Mouse (Mus musculus) embryo, embryonic 10.5 days (tissue): Measurements from ENCODE around the gene Rab11fip3.
"Not testable (repeated sequence)": the region's sequence is repeated elsewhere in the genome, so short reads cannot be mapped to it uniquely, and the experiment has no call there.

ENCODE experiments used
- DNase-seq: peaks from one replicate; pipeline ENCODE4 v3.0.0-alpha.2; 2015; ENCODE audit warnings: low spot score

Rab11fip3 gene

GRCm38 (mm10) chr17:26068831-26069739 is at the start of gene Rab11fip3:
TSS of gene Rab11fip3 (minus strand) at chr17:26069555.
- peak; percentile 93 for DNase-seq

- DNase-seq: no peak
Measured at GRCm38 (mm10) chr17:26116503-26117258, 47.3 kb upstream of the Rab11fip3 start.

- DNase-seq: no peak
Measured at GRCm38 (mm10) chr17:26115956-26116487, 46.7 kb upstream of the Rab11fip3 start.

GRCm38 (mm10) chr17:26115205-26115898 is 46.0 kb upstream of the Rab11fip3 start:
- no peak for DNase-seq

- not testable (repeated sequence) for DNase-seq
Measured at GRCm38 (mm10) chr17:26114461-26114860, 45.1 kb upstream of the Rab11fip3 start.

GRCm38 (mm10) chr17:26114061-26114460 is 44.7 kb upstream of the Rab11fip3 start:
- DNase-seq: no peak

- peak; percentile 67 for DNase-seq
Measured at GRCm38 (mm10) chr17:26113181-26113948, 44.0 kb upstream of the Rab11fip3 start, which contains the start of gene Tmem8. TSS of gene Tmem8 (plus strand) at chr17:26113299.

GRCm38 (mm10) chr17:26112751-26113150 is 43.4 kb upstream of the Rab11fip3 start:
- no peak for DNase-seq

- no peak for DNase-seq
Measured at GRCm38 (mm10) chr17:26111722-26112121, 42.4 kb upstream of the Rab11fip3 start.

GRCm38 (mm10) chr17:26111024-26111423 is 41.7 kb upstream of the Rab11fip3 start:
- DNase-seq: no peak

- no peak for DNase-seq
Measured at GRCm38 (mm10) chr17:26110156-26110555, 40.8 kb upstream of the Rab11fip3 start.

- DNase-seq: no peak
Measured at GRCm38 (mm10) chr17:26105619-26106018, 36.3 kb upstream of the Rab11fip3 start.

- DNase-seq: no peak
Measured at GRCm38 (mm10) chr17:26101478-26101877, 32.1 kb upstream of the Rab11fip3 start.

GRCm38 (mm10) chr17:26100166-26100565 is 30.8 kb upstream of the Rab11fip3 start:
- DNase-seq: no peak

- DNase-seq: not testable (repeated sequence)
Measured at GRCm38 (mm10) chr17:26099316-26099715, 30.0 kb upstream of the Rab11fip3 start.

GRCm38 (mm10) chr17:26098461-26098860 is 29.1 kb upstream of the Rab11fip3 start:
- no peak for DNase-seq

- peak; percentile 79 for DNase-seq
Measured at GRCm38 (mm10) chr17:26095121-26095740, 25.9 kb upstream of the Rab11fip3 start, which contains the start of gene Nme4. TSS of gene Nme4 (minus strand) at chr17:26095602.

GRCm38 (mm10) chr17:26094531-26095110 is 25.3 kb upstream of the Rab11fip3 start:
- DNase-seq: no peak

- DNase-seq: peak; percentile 96
Measured at GRCm38 (mm10) chr17:26089905-26090632, 20.7 kb upstream of the Rab11fip3 start, which contains the start of gene Decr2. TSS of gene Decr2 (minus strand) at chr17:26090337.
